Mouse (Mus musculus): ENCODE results near the gene Nfia. TPM values are rescaled to one million over a fixed set of nuclear protein-coding genes. Genes with fewer than 3 reads are reported as not detected.

The Nfia gene
- polyA plus RNA-seq, 2 experiments, result 51.9 to 71.2 TPM

GRCm38 (mm10) chr4:98057721-98058120, 285.2 kb downstream of the Nfia start:
- ATAC-seq (ENCODE audit: low FRiP score, low read depth), result no peak
- peaks cover 5% of the 10 kb centered on the region for H3K36me3 ChIP-seq (ENCODE audit: control insufficient read depth, insufficient read depth, low read length)
- no peak for TF ChIP-seq POLR2A (IDR thresholded peaks at IDR 0.05; ENCODE audit: borderline replicate concordance, extremely low read depth, insufficient read depth, insufficient read length)
- no peaks in the 10 kb centered on the region for H3K27me3 ChIP-seq (ENCODE audit: control insufficient read depth, insufficient read depth, low read length)
- no peak overlapping the region for H3K4me2 ChIP-seq (replicated peaks; ENCODE audit: low read depth, low read length, severe bottlenecking)
- H3K4me1 ChIP-seq (ENCODE audit: control insufficient read depth, insufficient read depth, low read length), result no peaks in the 10 kb centered on the region
- no peak overlapping the region for H3K4me3 ChIP-seq (replicated peaks; ENCODE audit: low read length)
- no peak overlapping the region for H3K9ac ChIP-seq (ENCODE audit: low read depth, low read length, severe bottlenecking)
- WGBS, result 62% methylated on average over 4 of the region's 4 CpGs
- H3K9me3 ChIP-seq (ENCODE audit: control insufficient read depth, low read length), result no peaks in the 10 kb centered on the region
- DNase-seq (ENCODE audit: low spot score), result no peak
- no peak overlapping the region for H3K27ac ChIP-seq (replicated peaks; ENCODE audit: low read depth, low read length)

GRCm38 (mm10) chr4:98058182-98058581, 285.6 kb downstream of the Nfia start:
- Histone ChIP-seq H3K36me3 (ENCODE audit: control insufficient read depth, insufficient read depth, low read length) (peaks cover 5% of the 10 kb centered on the region), H3K27ac (replicated peaks; ENCODE audit: low read depth, low read length) (no peak overlapping the region), H3K4me3 (replicated peaks; ENCODE audit: low read length) (no peak overlapping the region), H3K4me1 (ENCODE audit: control insufficient read depth, insufficient read depth, low read length) (0 out of 2 replicates have a peak, but pooled peaks cover 3% of the 10 kb centered on the region), H3K4me2 (replicated peaks; ENCODE audit: low read depth, low read length, severe bottlenecking) (no peak overlapping the region), H3K9ac (ENCODE audit: low read depth, low read length, severe bottlenecking) (no peak overlapping the region), H3K27me3 (ENCODE audit: control insufficient read depth, insufficient read depth, low read length) (no peaks in the 10 kb centered on the region), H3K9me3 (ENCODE audit: control insufficient read depth, low read length) (no peaks in the 10 kb centered on the region)
- ATAC-seq (ENCODE audit: low FRiP score, low read depth) (no peak), DNase-seq (ENCODE audit: low spot score) (no peak)
- no peak for TF ChIP-seq POLR2A (IDR thresholded peaks at IDR 0.05; ENCODE audit: borderline replicate concordance, extremely low read depth, insufficient read depth, insufficient read length)

- Histone ChIP-seq H3K36me3 (ENCODE audit: control insufficient read depth, insufficient read depth, low read length) (peaks cover 16% of the 10 kb centered on the region), H3K4me3 (replicated peaks; ENCODE audit: low read length) (no peak overlapping the region), H3K4me2 (replicated peaks; ENCODE audit: low read depth, low read length, severe bottlenecking) (no peak overlapping the region), H3K4me1 (ENCODE audit: control insufficient read depth, insufficient read depth, low read length) (0 out of 2 replicates have a peak, but pooled peaks cover 6% of the 10 kb centered on the region), H3K9ac (ENCODE audit: low read depth, low read length, severe bottlenecking) (no peak overlapping the region), H3K9me3 (ENCODE audit: control insufficient read depth, low read length) (no peaks in the 10 kb centered on the region), H3K27ac (replicated peaks; ENCODE audit: low read depth, low read length) (no peak overlapping the region), H3K27me3 (ENCODE audit: control insufficient read depth, insufficient read depth, low read length) (no peaks in the 10 kb centered on the region)
- ATAC-seq (ENCODE audit: low FRiP score, low read depth) (no peak), DNase-seq (ENCODE audit: low spot score) (no peak)
- 38% methylated on average over 1 of the region's 1 CpGs for WGBS
- TF ChIP-seq POLR2A (IDR thresholded peaks at IDR 0.05; ENCODE audit: borderline replicate concordance, extremely low read depth, insufficient read depth, insufficient read length), result no peak
These were observed 288.1 kb downstream of the Nfia start for GRCm38 (mm10) chr4:98060601-98061000.

- H3K9me3 ChIP-seq (ENCODE audit: control insufficient read depth, low read length), result no peaks in the 10 kb centered on the region
- H3K9ac ChIP-seq (ENCODE audit: low read depth, low read length, severe bottlenecking), result no peak overlapping the region
- H3K4me3 ChIP-seq (replicated peaks; ENCODE audit: low read length), result no peak overlapping the region
- H3K4me1 ChIP-seq (ENCODE audit: control insufficient read depth, insufficient read depth, low read length), result 0 out of 2 replicates have a peak, but pooled peaks cover 6% of the 10 kb centered on the region
- no peak for TF ChIP-seq POLR2A (IDR thresholded peaks at IDR 0.05; ENCODE audit: borderline replicate concordance, extremely low read depth, insufficient read depth, insufficient read length)
- H3K27me3 ChIP-seq (ENCODE audit: control insufficient read depth, insufficient read depth, low read length), result no peaks in the 10 kb centered on the region
- H3K36me3 ChIP-seq (ENCODE audit: control insufficient read depth, insufficient read depth, low read length), result peaks cover 21% of the 10 kb centered on the region
- WGBS, result 71% methylated on average over 1 of the region's 1 CpGs
- no peak for ATAC-seq (ENCODE audit: low FRiP score, low read depth)
- no peak overlapping the region for H3K4me2 ChIP-seq (replicated peaks; ENCODE audit: low read depth, low read length, severe bottlenecking)
- DNase-seq (ENCODE audit: low spot score), result no peak
- no peak overlapping the region for H3K27ac ChIP-seq (replicated peaks; ENCODE audit: low read depth, low read length)
These were observed 288.6 kb downstream of the Nfia start for GRCm38 (mm10) chr4:98061086-98061485.

- DNase-seq (ENCODE audit: low spot score) (no peak), ATAC-seq (ENCODE audit: low FRiP score, low read depth) (no peak)
- H3K4me3 ChIP-seq (replicated peaks; ENCODE audit: low read length), result no peak overlapping the region
- no peak overlapping the region for H3K4me2 ChIP-seq (replicated peaks; ENCODE audit: low read depth, low read length, severe bottlenecking)
- H3K9ac ChIP-seq (ENCODE audit: low read depth, low read length, severe bottlenecking), result no peak overlapping the region
- WGBS, result 63% methylated on average over 3 of the region's 3 CpGs
- H3K27ac ChIP-seq (replicated peaks; ENCODE audit: low read depth, low read length), result no peak overlapping the region
- no peaks in the 10 kb centered on the region for H3K9me3 ChIP-seq (ENCODE audit: control insufficient read depth, low read length)
- H3K36me3 ChIP-seq (ENCODE audit: control insufficient read depth, insufficient read depth, low read length), result peaks cover 37% of the 10 kb centered on the region
- TF ChIP-seq POLR2A (IDR thresholded peaks at IDR 0.05; ENCODE audit: borderline replicate concordance, extremely low read depth, insufficient read depth, insufficient read length), result no peak
- H3K4me1 ChIP-seq (ENCODE audit: control insufficient read depth, insufficient read depth, low read length), result 0 out of 2 replicates have a peak, but pooled peaks cover 6% of the 10 kb centered on the region
- H3K27me3 ChIP-seq (ENCODE audit: control insufficient read depth, insufficient read depth, low read length), result no peaks in the 10 kb centered on the region
These were observed 290.7 kb downstream of the Nfia start for GRCm38 (mm10) chr4:98063280-98063679.

GRCm38 (mm10) chr4:98076106-98076505, 303.6 kb downstream of the Nfia start:
- Histone ChIP-seq H3K27me3 (ENCODE audit: control insufficient read depth, insufficient read depth, low read length) (no peaks in the 10 kb centered on the region), H3K9ac (ENCODE audit: low read depth, low read length, severe bottlenecking) (no peak overlapping the region), H3K4me2 (replicated peaks; ENCODE audit: low read depth, low read length, severe bottlenecking) (no peak overlapping the region), H3K4me3 (replicated peaks; ENCODE audit: low read length) (no peak overlapping the region), H3K4me1 (ENCODE audit: control insufficient read depth, insufficient read depth, low read length) (peaks cover 3% of the 10 kb centered on the region; the same call in 1 of the 2 replicates), H3K9me3 (ENCODE audit: control insufficient read depth, low read length) (no peaks in the 10 kb centered on the region), H3K27ac (replicated peaks; ENCODE audit: low read depth, low read length) (no peak overlapping the region), H3K36me3 (ENCODE audit: control insufficient read depth, insufficient read depth, low read length) (peaks cover 19% of the 10 kb centered on the region)
- TF ChIP-seq POLR2A (IDR thresholded peaks at IDR 0.05; ENCODE audit: borderline replicate concordance, extremely low read depth, insufficient read depth, insufficient read length), result no peak
- DNase-seq (ENCODE audit: low spot score) (no peak), ATAC-seq (ENCODE audit: low FRiP score, low read depth) (no peak)
- 76% methylated on average over 7 of the region's 7 CpGs for WGBS

Data from limb, embryonic 14.5 days (tissue).